Mouse (Mus musculus): ENCODE data around the gene Napa. TPM values are rescaled to one million over a fixed set of nuclear protein-coding genes. Genes with fewer than 3 reads are reported as not detected.

Napa gene
- total and polyA plus RNA-seq, 2 experiments from 2014 or later: 222 to 270 TPM

DNA sequence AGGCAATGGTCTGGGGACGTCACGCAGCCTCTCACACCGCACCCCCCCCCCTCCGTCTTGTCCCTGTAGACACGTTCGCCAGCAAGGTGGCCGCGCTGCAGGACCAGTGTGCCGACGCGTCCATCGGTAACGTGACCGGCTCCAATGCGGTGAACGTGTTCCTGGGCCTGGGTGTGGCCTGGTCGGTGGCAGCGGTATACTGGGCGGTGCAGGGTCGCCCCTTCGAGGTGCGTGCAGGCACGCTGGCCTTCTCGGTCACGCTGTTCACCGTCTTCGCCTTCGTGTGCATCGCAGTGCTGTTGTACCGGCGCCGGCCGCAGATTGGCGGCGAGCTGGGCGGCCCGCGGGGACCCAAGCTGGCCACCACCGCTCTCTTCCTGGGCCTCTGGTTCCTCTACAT is 60.5 kb downstream of the Napa start:
- Histone ChIP-seq H3K27ac (ENCODE audit: low read depth, low read length) (no peak overlapping the region), H3K4me3 (ENCODE audit: low read depth, low read length) (no peak overlapping the region), H3K9ac (peak overlapping the region; percentile 15), H3K27me3 (ENCODE audit: insufficient read depth, low read length) (peaks cover 9% of the 10 kb centered on the region), H3K4me1 (ENCODE audit: insufficient read depth) (no peaks in the 10 kb centered on the region), H3K9me3 (ENCODE audit: low read length) (no peaks in the 10 kb centered on the region), H3K36me3 (ENCODE audit: insufficient read depth) (no peaks in the 10 kb centered on the region), H3K4me2 (ENCODE audit: low read depth) (no peak overlapping the region; the same call in 1 of the 2 replicates)
- TF ChIP-seq CTCF (IDR thresholded peaks at IDR 0.05; ENCODE audit: low read depth): no peak
- DNase-seq (no peak), ATAC-seq (no peak)
- WGBS: 10% methylated on average over 39 of the region's 39 CpGs

DNA sequence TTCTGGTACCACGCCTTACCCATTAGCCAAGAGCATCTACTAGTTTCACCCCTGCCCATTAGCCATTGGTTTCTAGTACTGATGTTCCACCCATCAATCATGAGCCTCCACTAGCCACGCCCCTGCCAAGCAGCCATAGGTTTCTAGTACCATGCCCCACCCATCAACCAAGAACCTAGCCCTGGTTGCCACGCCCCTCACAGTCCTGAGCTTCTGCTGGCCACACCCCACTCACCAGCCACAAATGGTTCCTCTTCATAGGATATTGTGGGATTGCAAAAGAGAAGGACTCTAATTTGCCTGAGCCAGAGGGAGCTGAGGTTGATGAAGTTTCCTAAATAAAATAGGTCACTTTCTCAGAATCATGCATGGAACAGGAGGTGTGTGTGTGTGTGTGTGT is 62.4 kb downstream of the Napa start:
- WGBS: 79% methylated on average over 3 of the region's 3 CpGs
- Histone ChIP-seq H3K27ac (ENCODE audit: low read depth, low read length) (no peak overlapping the region), H3K4me2 (ENCODE audit: low read depth) (no peak overlapping the region), H3K9ac (no peak overlapping the region), H3K4me3 (ENCODE audit: low read depth, low read length) (no peak overlapping the region), H3K27me3 (ENCODE audit: insufficient read depth, low read length) (peaks cover 9% of the 10 kb centered on the region), H3K9me3 (ENCODE audit: low read length) (no peaks in the 10 kb centered on the region), H3K36me3 (ENCODE audit: insufficient read depth) (no peaks in the 10 kb centered on the region), H3K4me1 (ENCODE audit: insufficient read depth) (no peaks in the 10 kb centered on the region)
- DNase-seq (no peak), ATAC-seq (no peak)
- TF ChIP-seq CTCF (IDR thresholded peaks at IDR 0.05; ENCODE audit: low read depth): no peak

DNA sequence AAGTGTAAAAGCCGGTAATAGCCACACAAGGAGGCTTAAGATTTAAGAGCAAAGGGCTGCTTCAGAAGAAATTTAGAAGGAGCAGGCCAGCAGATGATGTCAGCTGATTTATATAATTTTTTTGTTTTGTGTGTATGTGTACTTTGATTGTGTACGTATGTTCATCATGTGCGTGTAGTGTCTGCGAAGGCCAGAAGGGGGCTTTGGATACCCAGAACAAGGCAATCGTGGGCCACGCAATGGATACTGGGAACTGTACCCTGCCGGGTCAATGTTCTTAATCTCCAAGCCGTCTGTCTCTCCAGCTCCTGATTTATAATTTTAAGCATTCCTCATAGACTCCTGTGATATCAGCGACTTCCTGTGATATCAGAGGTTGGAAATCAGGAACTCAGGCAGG is 63.0 kb downstream of the Napa start:
- no peak overlapping the region for H3K4me3 ChIP-seq (ENCODE audit: low read depth, low read length)
- no peaks in the 10 kb centered on the region for H3K36me3 ChIP-seq (ENCODE audit: insufficient read depth)
- no peak overlapping the region for H3K27ac ChIP-seq (ENCODE audit: low read depth, low read length)
- DNase-seq: no peak
- H3K9ac ChIP-seq: no peak overlapping the region
- H3K4me2 ChIP-seq (ENCODE audit: low read depth): no peak overlapping the region
- 0 out of 2 replicates have a peak, but pooled peaks have one; percentile 9 for TF ChIP-seq CTCF (IDR thresholded peaks at IDR 0.05; ENCODE audit: low read depth)
- no peaks in the 10 kb centered on the region for H3K9me3 ChIP-seq (ENCODE audit: low read length)
- peaks cover 9% of the 10 kb centered on the region for H3K27me3 ChIP-seq (ENCODE audit: insufficient read depth, low read length)
- no peaks in the 10 kb centered on the region for H3K4me1 ChIP-seq (ENCODE audit: insufficient read depth)
- 92% methylated on average over 9 of the region's 9 CpGs for WGBS
- ATAC-seq: no peak

DNA sequence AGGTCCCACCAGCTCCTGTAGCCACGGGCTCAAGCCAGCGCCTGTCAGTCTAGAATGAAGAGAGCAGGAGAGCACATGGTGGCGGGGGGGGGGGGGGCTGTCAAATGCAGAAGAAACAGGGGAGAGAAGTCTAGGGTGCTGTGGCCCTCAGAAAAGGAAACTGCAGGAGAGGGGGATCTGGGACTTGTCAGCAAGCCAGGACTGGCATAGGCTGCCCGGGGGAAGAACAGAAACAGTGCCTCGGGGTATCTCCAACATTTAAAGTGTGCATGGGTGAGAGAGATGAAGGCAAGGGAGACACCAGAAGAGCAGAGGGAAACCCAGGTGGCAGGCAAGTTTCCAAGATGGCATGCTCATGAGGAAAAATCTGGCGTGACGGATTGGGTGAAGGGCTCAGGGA is 63.8 kb downstream of the Napa start:
- Histone ChIP-seq H3K4me2 (ENCODE audit: low read depth) (no peak overlapping the region), H3K27ac (ENCODE audit: low read depth, low read length) (no peak overlapping the region), H3K9ac (no peak overlapping the region), H3K36me3 (ENCODE audit: insufficient read depth) (no peaks in the 10 kb centered on the region), H3K9me3 (ENCODE audit: low read length) (no peaks in the 10 kb centered on the region), H3K4me1 (ENCODE audit: insufficient read depth) (no peaks in the 10 kb centered on the region), H3K4me3 (ENCODE audit: low read depth, low read length) (no peak overlapping the region), H3K27me3 (ENCODE audit: insufficient read depth, low read length) (peaks cover 9% of the 10 kb centered on the region)
- no peak for TF ChIP-seq CTCF (IDR thresholded peaks at IDR 0.05; ENCODE audit: low read depth)
- WGBS: 63% methylated on average over 7 of the region's 7 CpGs
- peak; percentile 43 for DNase-seq
- ATAC-seq: 0 out of 2 replicates have a peak, but pooled peaks have one; percentile 11

Other genes with a start within 250 kb of the Napa start
- gene Crx, start 218.5 kb upstream of the Napa start, total RNA-seq (2014; rRNA removed): 1.2 and 1.9 TPM in 2 replicates
- 0.05 and 0.25 TPM in 2 replicates for gene Crx, start 218.5 kb upstream of the Napa start, polyA plus RNA-seq (2015; fragmentation: Nextera tagmentation; extraction: Ambion mirVana)
- gene Crxos, start 215.8 kb upstream of the Napa start, total RNA-seq (2014; rRNA removed): not detected in 2 replicates
- gene Crxos, start 215.8 kb upstream of the Napa start, polyA plus RNA-seq (2015; fragmentation: Nextera tagmentation; extraction: Ambion mirVana): not detected in 2 replicates
- 813 and 1,238 TPM in 2 replicates for gene Selenow, start 176.1 kb upstream of the Napa start, total RNA-seq (2014; rRNA removed)
- 2,478 and 2,732 TPM in 2 replicates for gene Selenow, start 176.1 kb upstream of the Napa start, polyA plus RNA-seq (2015; fragmentation: Nextera tagmentation; extraction: Ambion mirVana)
- 117 and 189 TPM in 2 replicates for gene Nop53, start 152.4 kb upstream of the Napa start, total RNA-seq (2014; rRNA removed)
- gene Nop53, start 152.4 kb upstream of the Napa start, polyA plus RNA-seq (2015; fragmentation: Nextera tagmentation; extraction: Ambion mirVana): 143 and 154 TPM in 2 replicates
- gene Ehd2, start 130.9 kb upstream of the Napa start, total RNA-seq (2014; rRNA removed): 3.1 and 3.5 TPM in 2 replicates
- gene Ehd2, start 130.9 kb upstream of the Napa start, polyA plus RNA-seq (2015; fragmentation: Nextera tagmentation; extraction: Ambion mirVana): 4.4 and 5.0 TPM in 2 replicates
- gene Bicra, start 50.5 kb upstream of the Napa start, total RNA-seq (2014; rRNA removed): 3.2 and 5.0 TPM in 2 replicates
- 3.6 and 5.8 TPM in 2 replicates for gene Bicra, start 50.5 kb upstream of the Napa start, polyA plus RNA-seq (2015; fragmentation: Nextera tagmentation; extraction: Ambion mirVana)
- 0.10 and 0.15 TPM in 2 replicates for gene Zfp541, start 36.6 kb upstream of the Napa start, total RNA-seq (2014; rRNA removed)
- 0.04 and 0.17 TPM in 2 replicates for gene Zfp541, start 36.6 kb upstream of the Napa start, polyA plus RNA-seq (2015; fragmentation: Nextera tagmentation; extraction: Ambion mirVana)
- gene Kptn, start 21.4 kb downstream of the Napa start, total RNA-seq (2014; rRNA removed): 47.4 and 53.7 TPM in 2 replicates
- 27.4 and 37.2 TPM in 2 replicates for gene Kptn, start 21.4 kb downstream of the Napa start, polyA plus RNA-seq (2015; fragmentation: Nextera tagmentation; extraction: Ambion mirVana)
- gene Slc8a2, start 31.4 kb downstream of the Napa start, total RNA-seq (2014; rRNA removed): 52.4 and 55.8 TPM in 2 replicates
- gene Slc8a2, start 31.4 kb downstream of the Napa start, polyA plus RNA-seq (2015; fragmentation: Nextera tagmentation; extraction: Ambion mirVana): 0.77 and 0.99 TPM in 2 replicates
- 98.6 and 100 TPM in 2 replicates for gene Meis3, start 76.6 kb downstream of the Napa start, total RNA-seq (2014; rRNA removed)
- 86.4 and 90.9 TPM in 2 replicates for gene Meis3, start 76.6 kb downstream of the Napa start, polyA plus RNA-seq (2015; fragmentation: Nextera tagmentation; extraction: Ambion mirVana)
- 10.9 and 16.0 TPM in 2 replicates for gene Dhx34, start 123.6 kb downstream of the Napa start, total RNA-seq (2014; rRNA removed)
- gene Dhx34, start 123.6 kb downstream of the Napa start, polyA plus RNA-seq (2015; fragmentation: Nextera tagmentation; extraction: Ambion mirVana): 8.4 and 9.7 TPM in 2 replicates
- gene C5ar2, start 145.7 kb downstream of the Napa start, total RNA-seq (2014; rRNA removed): 0.14 and 0.23 TPM in 2 replicates
- 0.13 and 0.17 TPM in 2 replicates for gene C5ar2, start 145.7 kb downstream of the Napa start, polyA plus RNA-seq (2015; fragmentation: Nextera tagmentation; extraction: Ambion mirVana)
- 0.52 and 1.2 TPM in 2 replicates for gene C5ar1, start 161.1 kb downstream of the Napa start, total RNA-seq (2014; rRNA removed)
- 1.7 TPM in 2 replicates for gene C5ar1, start 161.1 kb downstream of the Napa start, polyA plus RNA-seq (2015; fragmentation: Nextera tagmentation; extraction: Ambion mirVana)
- gene Inafm1, start 175.2 kb downstream of the Napa start, total RNA-seq (2014; rRNA removed): 36.9 and 43.2 TPM in 2 replicates
- 63.6 and 68.4 TPM in 2 replicates for gene Inafm1, start 175.2 kb downstream of the Napa start, polyA plus RNA-seq (2015; fragmentation: Nextera tagmentation; extraction: Ambion mirVana)
- gene Ccdc9, start 188.3 kb downstream of the Napa start, total RNA-seq (2014; rRNA removed): 31.6 and 38.2 TPM in 2 replicates
- gene Ccdc9, start 188.3 kb downstream of the Napa start, polyA plus RNA-seq (2015; fragmentation: Nextera tagmentation; extraction: Ambion mirVana): 12.8 and 18.6 TPM in 2 replicates
- 41.2 and 57.8 TPM in 2 replicates for gene Bbc3, start 209.9 kb downstream of the Napa start, total RNA-seq (2014; rRNA removed)
- gene Bbc3, start 209.9 kb downstream of the Napa start, polyA plus RNA-seq (2015; fragmentation: Nextera tagmentation; extraction: Ambion mirVana): 40.0 and 40.2 TPM in 2 replicates